Mouse (Mus musculus): Measurements from ENCODE around the gene Ndrg3.
"Not testable (repeated sequence)": the region's sequence is repeated elsewhere in the genome, so short reads cannot be mapped to it uniquely, and the experiment has no call there.

Ndrg3 gene

GRCm38 (mm10) chr2:156998263-156998662, 6.4 kb upstream of the Ndrg3 start:
- DNase-seq (ENCODE audit: low spot score) = no peak

DNA sequence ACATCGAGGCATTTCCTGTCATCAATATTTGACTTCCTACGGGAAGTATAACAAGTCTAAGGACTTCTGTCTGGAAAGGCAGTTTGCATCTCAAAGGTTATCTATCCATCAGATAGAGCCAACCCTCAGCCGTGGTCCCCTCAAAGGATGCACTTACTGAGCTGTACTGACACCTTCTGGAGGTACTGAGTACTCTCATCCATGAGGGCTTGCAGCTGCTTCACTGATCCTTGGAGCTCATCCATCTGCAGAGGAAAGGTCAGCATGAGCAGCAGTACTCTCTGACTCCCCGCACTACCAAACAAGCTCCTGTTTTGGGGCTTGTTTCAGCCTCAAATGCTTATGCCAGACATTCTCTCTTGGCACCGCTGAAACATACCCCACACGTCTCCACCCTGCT, 4.7 kb upstream of the Ndrg3 start:
- no peak for DNase-seq (ENCODE audit: low spot score)

DNA sequence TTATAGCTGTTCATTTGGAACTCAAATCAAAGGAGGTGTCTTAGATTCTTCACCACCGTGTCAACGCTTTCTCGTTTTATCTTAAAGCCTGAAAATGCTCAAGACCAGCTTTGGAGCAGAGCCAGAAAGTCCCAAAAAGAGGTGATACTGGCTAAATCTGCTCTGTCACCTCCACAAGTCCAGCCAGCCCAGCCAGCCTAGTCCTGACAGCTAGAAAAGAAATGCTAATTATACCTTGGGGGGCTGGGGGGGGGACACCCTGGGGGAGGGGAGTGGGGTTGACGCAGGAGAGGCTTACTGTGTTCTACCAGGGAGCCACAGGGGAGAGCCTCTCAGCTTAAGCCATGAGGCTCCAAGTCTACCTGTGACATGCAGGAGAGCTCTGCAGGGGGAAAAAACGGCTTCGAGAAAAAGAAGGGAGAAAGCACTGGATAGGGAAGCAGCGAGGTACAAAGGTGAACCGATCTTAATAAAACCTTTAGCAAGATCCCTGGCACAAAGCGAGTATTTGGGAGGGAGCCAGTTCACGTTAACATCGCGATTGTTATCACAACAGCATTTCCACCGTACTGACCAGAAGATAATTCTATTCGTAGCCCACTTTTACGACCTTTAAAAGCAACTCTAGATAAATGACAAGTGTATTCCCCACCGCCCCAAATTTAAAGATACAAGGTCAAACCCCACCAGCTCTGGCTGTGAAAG, 977 bp downstream of the Ndrg3 start:
- DNase-seq (ENCODE audit: low spot score) = no peak

DNA sequence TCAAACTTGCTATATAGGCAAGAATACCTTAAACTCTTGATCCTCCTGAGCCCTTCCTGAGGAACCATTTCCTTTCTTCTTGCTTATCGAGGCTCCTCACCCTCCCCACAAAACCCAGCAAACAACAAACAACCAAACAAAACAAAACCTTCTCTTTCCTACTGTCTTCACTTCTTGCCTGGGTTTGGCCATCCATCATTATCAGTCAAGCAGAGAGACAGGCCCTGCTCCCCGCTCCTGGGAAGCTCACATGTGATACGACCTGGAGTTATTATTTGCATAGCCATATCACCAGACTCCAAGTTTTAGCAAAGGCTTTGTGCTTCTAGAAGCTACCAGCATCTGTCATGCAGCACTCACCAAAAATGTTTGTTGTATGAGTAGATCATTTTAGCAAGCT, 4.5 kb downstream of the Ndrg3 start:
- no peak for DNase-seq (ENCODE audit: low spot score)

GRCm38 (mm10) chr2:156982864-156983263, 9.0 kb downstream of the Ndrg3 start:
- no peak for DNase-seq (ENCODE audit: low spot score)

GRCm38 (mm10) chr2:156981291-156981690, 10.6 kb downstream of the Ndrg3 start:
- no peak for DNase-seq (ENCODE audit: low spot score)

GRCm38 (mm10) chr2:156980059-156980458, 11.8 kb downstream of the Ndrg3 start:
- no peak for DNase-seq (ENCODE audit: low spot score)

DNA sequence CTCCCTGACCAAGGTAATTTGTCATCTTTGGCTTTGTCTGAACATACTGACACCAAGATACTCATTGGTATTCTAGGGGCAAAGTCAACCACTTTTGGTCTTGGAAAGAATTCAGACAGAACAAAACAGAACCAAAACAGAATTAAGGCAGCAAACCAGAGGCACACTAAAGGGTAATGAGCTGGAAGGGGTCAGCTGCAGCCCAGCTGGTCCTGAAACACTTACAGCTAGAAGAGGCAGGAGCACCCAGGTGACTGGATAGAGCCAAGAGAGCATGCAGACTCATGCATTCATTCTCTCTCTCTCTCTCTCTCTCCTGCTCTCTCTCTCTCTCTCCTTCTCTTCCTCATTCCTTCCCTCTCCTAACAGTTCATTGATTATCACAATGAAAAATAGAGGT, 15.1 kb downstream of the Ndrg3 start:
- no peak for DNase-seq (ENCODE audit: low spot score)

GRCm38 (mm10) chr2:156974967-156975366, 16.9 kb downstream of the Ndrg3 start:
- no peak for DNase-seq (ENCODE audit: low spot score)

- DNase-seq (ENCODE audit: low spot score) = no peak
These were observed 18.3 kb downstream of the Ndrg3 start for GRCm38 (mm10) chr2:156973316-156974100.

DNA sequence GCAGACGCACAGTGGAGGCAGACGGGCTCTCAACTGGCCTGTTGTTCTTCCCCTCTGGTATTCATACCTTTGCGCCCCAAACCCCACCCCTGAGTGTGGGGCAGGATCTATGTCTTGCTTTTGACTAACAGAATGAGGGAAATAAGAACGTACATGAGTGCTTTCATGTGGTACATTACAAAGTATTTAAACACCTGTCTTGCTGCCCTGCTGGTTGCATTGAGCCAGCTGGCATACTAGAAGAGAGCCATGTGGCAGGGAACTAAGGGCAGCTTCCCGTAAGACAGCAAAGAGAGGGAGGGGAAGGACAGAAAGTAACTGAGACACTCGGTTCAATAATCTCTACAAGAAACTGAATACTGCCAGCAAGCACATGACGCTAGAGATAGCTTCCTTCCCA, 21.6 kb downstream of the Ndrg3 start:
- DNase-seq (ENCODE audit: low spot score) = no peak

- no peak for DNase-seq (ENCODE audit: low spot score)
These were observed 23.4 kb downstream of the Ndrg3 start for GRCm38 (mm10) chr2:156968501-156968900.

DNA sequence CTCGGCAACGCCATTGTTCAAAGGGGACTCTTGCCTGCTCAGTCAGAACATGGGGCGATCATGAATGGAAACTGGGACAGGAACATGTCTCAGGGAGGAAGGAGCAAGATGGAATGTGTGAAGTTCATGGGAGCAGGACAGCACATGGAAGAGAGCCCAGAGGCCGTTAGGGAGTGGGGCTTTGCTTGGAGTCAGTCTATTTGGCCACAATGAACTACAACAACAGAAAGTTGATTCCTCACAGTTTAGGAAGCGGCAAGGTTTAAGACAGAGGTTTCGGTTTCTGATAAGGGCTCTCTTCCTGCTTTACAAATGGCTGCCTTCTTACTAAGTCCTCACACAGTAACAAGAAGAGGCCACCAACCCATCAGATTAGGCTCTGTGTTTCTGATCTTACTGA, 24.5 kb downstream of the Ndrg3 start:
- DNase-seq (ENCODE audit: low spot score) = no peak

- no peak for DNase-seq (ENCODE audit: low spot score)
These were observed 28.0 kb downstream of the Ndrg3 start for GRCm38 (mm10) chr2:156963891-156964290.

- DNase-seq (ENCODE audit: low spot score) = no peak
These were observed 33.2 kb downstream of the Ndrg3 start for GRCm38 (mm10) chr2:156958496-156959252.

GRCm38 (mm10) chr2:156957035-156957434, 34.8 kb downstream of the Ndrg3 start:
- DNase-seq (ENCODE audit: low spot score) = no peak

- DNase-seq (ENCODE audit: low spot score) = no peak
These were observed 35.5 kb downstream of the Ndrg3 start for GRCm38 (mm10) chr2:156956306-156956705.

GRCm38 (mm10) chr2:156954463-156954862, 37.4 kb downstream of the Ndrg3 start:
- DNase-seq (ENCODE audit: low spot score) = no peak

- DNase-seq (ENCODE audit: low spot score) = no peak
These were observed 40.4 kb downstream of the Ndrg3 start for GRCm38 (mm10) chr2:156951301-156952094.

- no peak for DNase-seq (ENCODE audit: low spot score)
These were observed 41.0 kb downstream of the Ndrg3 start for GRCm38 (mm10) chr2:156950816-156951215.

DNA sequence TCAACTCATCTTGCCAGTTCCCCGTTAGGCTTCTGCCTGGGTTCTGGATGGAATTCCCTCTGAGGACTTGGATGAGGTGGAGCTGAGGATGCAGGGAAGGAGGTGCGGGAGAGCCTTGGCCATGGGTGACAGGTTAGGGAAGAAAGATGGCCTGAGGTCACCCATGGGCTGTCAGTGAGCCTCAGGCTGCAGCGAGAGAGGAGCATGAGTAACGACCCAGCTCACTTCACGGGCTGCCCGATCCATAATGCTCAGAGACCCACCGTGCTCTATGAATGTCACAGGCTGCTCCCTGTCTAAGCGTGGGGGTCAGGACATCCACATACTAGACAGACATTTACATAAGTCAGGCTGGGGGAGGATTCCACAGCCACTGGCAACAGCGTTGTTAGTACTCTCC, 50.3 kb downstream of the Ndrg3 start:
- DNase-seq (ENCODE audit: low spot score) = not testable (repeated sequence)

DNA sequence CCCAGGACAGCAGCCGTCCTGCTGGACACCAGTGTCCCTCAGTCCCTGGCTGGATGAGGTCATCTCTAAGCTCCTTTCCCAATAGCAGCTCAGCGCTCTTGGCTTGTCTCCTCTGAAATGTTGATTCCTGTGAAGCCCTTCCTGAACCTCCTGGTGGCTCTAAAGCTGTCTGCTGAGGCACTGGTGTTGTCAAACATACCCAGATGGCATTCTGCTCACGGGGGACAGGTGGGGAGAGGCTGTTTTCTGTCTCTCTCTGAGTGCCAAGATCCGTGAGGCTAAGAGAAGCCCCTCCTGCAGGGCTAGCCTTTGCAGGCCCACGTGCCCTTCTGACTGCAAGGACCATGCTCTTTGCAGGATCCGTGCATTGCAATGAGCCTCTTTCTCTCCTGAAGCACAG, 51.9 kb downstream of the Ndrg3 start:
- not testable (repeated sequence) for DNase-seq (ENCODE audit: low spot score)

Data from urinary bladder, postnatal 25 days (tissue).